Mouse (Mus musculus): ENCODE data around the gene Zbed4. TPM values are rescaled to one million over a fixed set of nuclear protein-coding genes. Genes with fewer than 3 reads are reported as not detected.
"Not testable (repeated sequence)": the region's sequence is repeated elsewhere in the genome, so short reads cannot be mapped to it uniquely, and the experiment has no call there.

Zbed4 gene
- total RNA-seq, 2 experiments from 2014 or later, result 9.8 to 11.4 TPM

GRCm38 (mm10) chr15:88733834-88734571 lies 17.5 kb upstream of the Zbed4 start, which contains the start of gene Brd1:
Gene Brd1 (minus strand): TSS chr15:88734233.
- peak; percentile 82 to 86 for DNase-seq (ENCODE audit: low spot score in 2 of 2)
- intact Hi-C loops (cut with DNase I), result loop anchor here (1.0 kb wide), 1 partner anchor 17 kb away; the partner anchor contains the start of gene Zbed4

- intact Hi-C loops (cut with DNase I), result no loop called here
- DNase-seq (ENCODE audit: low spot score in 2 of 2), result no peak
Measured at GRCm38 (mm10) chr15:88736166-88736565, 15.3 kb upstream of the Zbed4 start.

GRCm38 (mm10) chr15:88738466-88738865 lies 13.0 kb upstream of the Zbed4 start:
- intact Hi-C loops (cut with DNase I), result no loop called here
- no peak for DNase-seq (ENCODE audit: low spot score in 2 of 2)

GRCm38 (mm10) chr15:88741366-88741765 lies 10.1 kb upstream of the Zbed4 start:
- no peak for DNase-seq (ENCODE audit: low spot score in 2 of 2)
- intact Hi-C loops (cut with DNase I), result no loop called here

GRCm38 (mm10) chr15:88743371-88743770 lies 8.1 kb upstream of the Zbed4 start:
- DNase-seq (ENCODE audit: low spot score in 2 of 2); intact Hi-C loops (cut with DNase I): not testable (repeated sequence)

- no peak for DNase-seq (ENCODE audit: low spot score in 2 of 2)
- intact Hi-C loops (cut with DNase I), result no loop called here
Measured at GRCm38 (mm10) chr15:88745347-88745746, 6.1 kb upstream of the Zbed4 start.

- DNase-seq (ENCODE audit: low spot score in 2 of 2), result no peak
- intact Hi-C loops (cut with DNase I), result no loop called here
Measured at GRCm38 (mm10) chr15:88745926-88746325, 5.5 kb upstream of the Zbed4 start.

- intact Hi-C loops (cut with DNase I); DNase-seq (ENCODE audit: low spot score in 2 of 2): not testable (repeated sequence)
Measured at GRCm38 (mm10) chr15:88749617-88750016, 1.8 kb upstream of the Zbed4 start.

- intact Hi-C loops (cut with DNase I), result no loop called here
- no peak for DNase-seq (ENCODE audit: low spot score in 2 of 2)
Measured at GRCm38 (mm10) chr15:88750032-88750431, 1.4 kb upstream of the Zbed4 start.

GRCm38 (mm10) chr15:88750677-88751563 lies 540 bp upstream of the Zbed4 start:
- peak; percentile 99 for DNase-seq (ENCODE audit: low spot score in 2 of 2)
- intact Hi-C loops (cut with DNase I), result loop anchor here (1.0 kb wide), 1 partner anchor 17 kb away; the partner anchor contains the start of gene Brd1

GRCm38 (mm10) chr15:88752403-88752733 lies 908 bp downstream of the Zbed4 start:
- intact Hi-C loops (cut with DNase I), result no loop called here
- DNase-seq (ENCODE audit: low spot score in 2 of 2), result no peak

- DNase-seq (ENCODE audit: low spot score in 2 of 2), result no peak
- intact Hi-C loops (cut with DNase I), result no loop called here
Measured at GRCm38 (mm10) chr15:88754896-88755295, 3.4 kb downstream of the Zbed4 start.

GRCm38 (mm10) chr15:88755761-88756160 lies 4.3 kb downstream of the Zbed4 start:
- intact Hi-C loops (cut with DNase I), result no loop called here
- DNase-seq (ENCODE audit: low spot score in 2 of 2), result no peak

GRCm38 (mm10) chr15:88758061-88758460 lies 6.6 kb downstream of the Zbed4 start:
- no peak for DNase-seq (ENCODE audit: low spot score in 2 of 2)
- intact Hi-C loops (cut with DNase I), result no loop called here

GRCm38 (mm10) chr15:88761551-88761950 lies 10.1 kb downstream of the Zbed4 start:
- intact Hi-C loops (cut with DNase I), result no loop called here

GRCm38 (mm10) chr15:88766139-88766538 lies 14.7 kb downstream of the Zbed4 start:
- DNase-seq (ENCODE audit: low spot score in 2 of 2), result not testable (repeated sequence)

More at GRCm38 (mm10) chr15:88761551-88761950, 10.1 kb downstream of the Zbed4 start:
- no peak for DNase-seq (ENCODE audit: low spot score in 2 of 2)

GRCm38 (mm10) chr15:88768537-88768936 lies 17.1 kb downstream of the Zbed4 start:
- no peak for DNase-seq (ENCODE audit: low spot score in 2 of 2)
- intact Hi-C loops (cut with DNase I), result no loop called here

More at GRCm38 (mm10) chr15:88766139-88766538, 14.7 kb downstream of the Zbed4 start:
- intact Hi-C loops (cut with DNase I), result not testable (repeated sequence)

GRCm38 (mm10) chr15:88774630-88775029 lies 23.2 kb downstream of the Zbed4 start:
- intact Hi-C loops (cut with DNase I), result not testable (repeated sequence)

GRCm38 (mm10) chr15:88792140-88792850 lies 40.8 kb downstream of the Zbed4 start:
- intact Hi-C loops (cut with DNase I), result no loop called here
- no peak for DNase-seq (ENCODE audit: low spot score in 2 of 2)

More at GRCm38 (mm10) chr15:88774630-88775029, 23.2 kb downstream of the Zbed4 start:
- not testable (repeated sequence) for DNase-seq (ENCODE audit: low spot score in 2 of 2)

- DNase-seq (ENCODE audit: low spot score in 2 of 2); intact Hi-C loops (cut with DNase I): not testable (repeated sequence)
Measured at GRCm38 (mm10) chr15:88794729-88795128, 43.3 kb downstream of the Zbed4 start.

All from left cerebral cortex, postnatal 36 days (tissue).